Mouse (Mus musculus) retina, postnatal 1 day (tissue): ENCODE data around the gene Dynlt1c.
A peak's percentile ranks its signal among the peaks of the same experiment; 100 is the strongest.
"Not testable (repeated sequence)": the region's sequence is repeated elsewhere in the genome, so short reads cannot be mapped to it uniquely, and the experiment has no call there.

Experiments
- DNase-seq: peaks from one replicate; pipeline ENCODE4 v3.0.0-alpha.2; 2012

Dynlt1c gene

GRCm38 (mm10) chr17:6620035-6620434, 18.6 kb downstream of the Dynlt1c start:
- DNase-seq: not testable (repeated sequence)

- DNase-seq: not testable (repeated sequence)
These were observed 19.4 kb downstream of the Dynlt1c start for GRCm38 (mm10) chr17:6620730-6621451.

- not testable (repeated sequence) for DNase-seq
These were observed 20.5 kb downstream of the Dynlt1c start for GRCm38 (mm10) chr17:6621976-6622375.

DNA sequence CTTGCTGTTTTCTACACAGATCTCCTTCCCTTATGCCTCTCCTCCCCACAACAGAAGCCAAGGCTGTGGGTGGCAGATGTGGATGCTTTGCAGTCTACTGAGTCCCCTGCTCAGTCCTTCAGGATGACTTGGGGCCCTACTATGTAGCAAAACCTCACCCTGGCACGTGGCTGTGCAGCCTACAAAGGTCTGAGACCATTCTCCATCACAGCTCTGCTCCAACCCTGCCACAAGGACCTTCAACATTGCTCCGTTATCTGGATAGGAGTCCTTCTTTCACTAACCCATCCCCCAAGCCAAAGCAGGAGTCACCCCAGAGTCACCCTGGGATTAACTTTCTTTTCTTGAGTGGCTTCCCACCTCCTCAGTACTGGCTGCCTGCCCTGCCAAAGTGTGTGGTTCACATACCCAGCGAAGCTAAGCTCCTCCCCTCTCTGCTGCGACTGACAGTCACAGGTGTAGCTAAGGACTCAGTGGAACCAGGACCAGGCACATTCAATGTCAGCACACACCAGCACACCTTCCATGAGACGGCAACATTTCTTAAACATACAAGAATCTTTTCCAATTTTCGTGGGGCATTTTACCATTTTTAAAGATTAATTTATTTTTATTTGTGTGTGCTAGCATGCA, 23.6 kb downstream of the Dynlt1c start:
- DNase-seq: not testable (repeated sequence)

DNA sequence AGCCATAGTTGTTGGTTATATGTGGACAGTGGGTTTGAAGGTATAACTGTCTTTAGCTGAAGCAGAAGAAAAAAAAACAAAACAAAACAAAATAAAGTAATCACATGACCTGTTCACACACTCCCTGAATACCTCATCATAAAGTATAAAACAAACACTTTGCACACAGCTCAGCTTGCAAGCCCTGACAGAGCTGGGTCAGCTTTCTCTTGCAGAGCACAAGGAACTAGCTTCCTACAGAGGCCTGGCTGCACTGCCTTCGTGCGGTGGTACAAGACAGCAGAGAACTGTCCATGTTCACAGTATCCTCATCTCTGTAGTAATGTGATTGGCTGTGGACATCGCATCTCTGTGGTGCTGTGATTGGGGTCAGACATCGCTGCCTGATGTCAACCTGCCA, 28.9 kb downstream of the Dynlt1c start:
- not testable (repeated sequence) for DNase-seq

DNA sequence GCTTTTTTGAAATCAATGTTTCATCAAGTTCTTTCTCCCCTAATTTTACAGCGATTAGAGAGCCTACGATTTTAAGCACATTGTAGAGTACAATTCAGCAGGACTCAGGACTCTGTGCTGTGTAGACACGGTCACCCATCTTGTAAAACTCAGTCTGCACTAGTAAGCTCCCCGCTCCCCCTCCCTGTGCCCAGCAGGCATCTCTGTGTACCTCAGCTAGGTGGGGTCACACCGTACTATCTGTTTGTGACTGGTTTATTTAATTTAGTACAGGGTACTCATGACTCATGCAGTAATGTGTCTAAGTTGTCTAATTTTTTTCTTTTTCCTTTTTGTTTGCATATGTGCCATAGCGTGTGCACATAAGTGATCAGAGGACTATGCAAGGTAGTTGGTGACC, 31.4 kb downstream of the Dynlt1c start:
- not testable (repeated sequence) for DNase-seq

DNA sequence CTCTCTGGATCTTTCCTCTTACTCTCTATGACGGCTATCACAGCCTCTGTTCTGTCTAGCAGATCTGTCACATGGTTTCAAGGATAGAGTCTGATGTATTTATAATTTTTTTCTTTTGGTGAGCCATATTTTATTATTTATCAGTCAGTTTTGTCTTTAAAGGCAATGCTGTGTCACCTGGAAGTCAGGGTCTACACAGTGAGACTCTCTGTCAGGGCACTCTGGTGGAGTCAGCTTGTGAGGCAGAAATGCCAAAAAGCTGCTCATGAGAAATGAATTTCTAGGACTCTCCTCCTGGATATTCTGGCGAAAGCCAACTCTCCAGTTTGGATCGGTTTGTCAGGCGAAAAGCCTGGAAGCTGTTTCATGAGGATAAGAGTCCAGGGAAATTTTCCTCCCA, 34.3 kb downstream of the Dynlt1c start:
- DNase-seq: not testable (repeated sequence)

- no peak for DNase-seq
These were observed 35.4 kb downstream of the Dynlt1c start for GRCm38 (mm10) chr17:6636861-6637260.

DNA sequence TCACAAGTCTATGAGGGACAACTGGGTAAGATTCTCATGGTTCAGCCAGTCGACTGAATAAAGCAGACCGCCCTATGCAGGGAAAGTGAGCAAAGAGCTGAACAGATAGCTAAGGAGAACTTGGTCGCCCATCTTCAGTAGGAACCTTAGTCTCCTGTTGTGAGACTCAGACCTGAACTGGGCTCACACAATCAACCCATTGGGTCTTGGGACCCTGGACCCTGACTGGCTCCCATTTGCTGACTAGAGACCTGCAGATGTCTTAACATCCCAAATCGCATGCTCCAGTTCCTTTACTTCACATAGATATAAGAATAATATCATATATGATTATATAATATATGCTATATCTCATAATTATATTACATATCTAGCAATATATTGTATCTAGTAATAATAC, 36.0 kb downstream of the Dynlt1c start:
- DNase-seq: not testable (repeated sequence)

DNA sequence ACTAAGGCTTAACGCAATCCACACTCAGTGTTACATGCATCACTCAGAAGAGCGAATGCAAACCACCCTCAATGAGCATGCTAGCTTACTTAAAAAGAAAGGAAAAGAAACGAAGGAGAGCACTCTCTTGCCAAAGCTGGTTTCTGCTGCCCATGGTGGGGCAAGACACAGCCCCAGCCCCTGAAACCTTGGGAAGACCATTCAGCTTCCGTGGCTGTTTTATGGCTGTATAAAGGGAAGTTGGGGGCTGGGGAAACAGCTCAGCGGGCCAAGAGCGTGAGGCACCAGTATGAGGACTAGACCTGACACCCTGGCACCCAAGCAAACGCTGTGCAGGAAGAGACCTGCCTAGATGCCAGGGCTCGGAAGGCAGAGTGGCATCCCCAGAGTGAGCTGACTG, 37.0 kb downstream of the Dynlt1c start:
- not testable (repeated sequence) for DNase-seq

DNA sequence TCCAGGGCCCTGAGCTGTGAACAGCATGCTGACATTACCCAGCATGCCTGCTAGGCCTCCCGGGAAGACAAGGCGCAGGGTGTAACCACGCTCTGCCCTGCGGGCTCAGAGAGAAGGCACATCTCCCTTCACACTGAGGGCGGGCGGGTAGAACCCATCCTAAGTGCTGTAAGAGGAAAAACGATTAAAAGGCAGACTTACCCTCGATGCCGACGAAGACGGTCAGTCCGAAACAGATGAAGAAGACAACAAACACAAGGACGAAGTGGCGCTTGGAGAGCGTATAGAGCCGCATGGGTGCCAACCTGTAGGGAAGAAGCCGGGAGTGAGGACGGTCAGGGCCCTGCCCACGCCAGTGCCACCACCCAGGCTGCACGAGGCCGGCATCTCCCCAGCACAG, 38.0 kb downstream of the Dynlt1c start:
- not testable (repeated sequence) for DNase-seq

DNA sequence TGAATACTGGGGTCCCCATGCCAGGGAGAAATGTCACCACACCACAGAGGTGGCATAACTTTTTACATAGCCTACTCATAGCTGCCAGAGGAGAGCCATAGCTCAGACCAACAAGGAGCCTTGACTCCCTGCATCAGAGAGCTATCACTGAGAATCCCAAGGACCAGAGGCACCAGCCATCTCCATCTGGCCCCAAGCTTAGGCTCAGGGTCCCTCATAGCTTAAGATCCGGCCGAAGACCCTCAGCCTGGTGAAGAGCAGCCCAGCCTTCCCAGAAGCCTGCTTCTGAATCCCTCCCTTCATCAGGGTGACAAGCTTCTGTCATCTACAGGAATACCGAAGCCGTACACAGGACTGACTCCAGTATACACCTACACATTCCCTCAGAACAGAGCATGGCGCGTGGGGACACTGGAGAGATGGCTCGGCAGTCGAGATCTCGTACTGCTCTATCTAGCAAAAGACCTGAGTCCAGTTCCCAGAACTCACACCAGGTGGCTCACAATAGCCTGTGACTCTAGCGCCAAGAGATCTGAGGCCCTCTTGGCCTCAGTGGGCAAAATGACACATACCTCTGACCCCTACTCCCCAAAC, 38.7 kb downstream of the Dynlt1c start:
- not testable (repeated sequence) for DNase-seq

DNA sequence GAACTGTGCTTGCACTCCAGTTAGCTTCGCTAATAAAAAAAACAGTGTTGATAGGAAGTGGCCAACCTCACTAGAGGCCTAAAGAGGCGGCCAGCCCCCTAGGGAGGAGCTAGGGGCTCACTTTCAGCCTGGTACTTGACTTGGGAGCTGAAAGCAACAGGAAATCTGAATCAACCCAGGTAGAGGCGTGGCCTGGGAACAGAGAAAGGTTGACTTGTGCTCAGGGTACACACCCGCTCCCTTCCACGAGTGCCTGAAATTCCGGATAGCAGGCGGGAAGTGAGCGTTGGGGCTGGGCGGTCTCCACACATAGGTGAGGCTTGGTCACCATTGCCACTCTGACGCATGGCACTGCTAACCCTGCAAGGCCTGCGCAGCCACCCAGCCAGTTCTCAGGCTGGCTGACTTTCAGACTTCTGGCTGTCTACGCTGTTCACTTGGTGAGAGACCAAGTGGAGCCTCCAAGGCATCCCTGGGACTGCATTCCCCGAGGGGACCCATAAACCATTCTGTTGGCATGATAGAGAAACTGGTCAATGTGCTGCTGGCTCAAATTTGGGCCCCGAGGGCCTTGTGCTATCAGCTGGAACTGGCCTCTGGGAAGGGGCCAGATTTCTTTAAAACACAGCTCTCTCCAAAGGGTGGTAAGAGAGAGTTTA, 39.4 kb downstream of the Dynlt1c start:
- not testable (repeated sequence) for DNase-seq

DNA sequence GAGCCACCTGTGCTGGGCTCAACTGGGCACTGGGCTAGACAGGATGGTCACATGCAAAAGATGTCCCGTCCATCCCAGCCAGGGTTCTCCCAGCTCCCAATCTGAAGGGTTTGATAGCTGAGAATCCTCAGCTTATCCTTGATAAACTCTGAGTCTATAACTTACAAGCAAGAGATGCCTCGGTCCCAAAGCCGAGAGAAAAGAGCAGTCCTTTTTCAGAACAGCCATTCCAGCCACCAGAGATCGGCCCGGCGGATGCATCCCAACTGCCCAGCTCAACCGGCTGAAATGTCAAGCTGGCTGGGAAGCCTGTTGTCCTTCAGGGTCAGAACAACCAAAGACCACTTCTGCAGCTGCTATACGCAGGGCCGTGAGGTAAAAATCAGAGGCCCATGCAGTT, 42.7 kb downstream of the Dynlt1c start:
- not testable (repeated sequence) for DNase-seq

GRCm38 (mm10) chr17:6644673-6645072, 43.2 kb downstream of the Dynlt1c start:
- not testable (repeated sequence) for DNase-seq

- not testable (repeated sequence) for DNase-seq
These were observed 44.2 kb downstream of the Dynlt1c start for GRCm38 (mm10) chr17:6645668-6646067.

GRCm38 (mm10) chr17:6646841-6647240, 45.4 kb downstream of the Dynlt1c start:
- not testable (repeated sequence) for DNase-seq

DNA sequence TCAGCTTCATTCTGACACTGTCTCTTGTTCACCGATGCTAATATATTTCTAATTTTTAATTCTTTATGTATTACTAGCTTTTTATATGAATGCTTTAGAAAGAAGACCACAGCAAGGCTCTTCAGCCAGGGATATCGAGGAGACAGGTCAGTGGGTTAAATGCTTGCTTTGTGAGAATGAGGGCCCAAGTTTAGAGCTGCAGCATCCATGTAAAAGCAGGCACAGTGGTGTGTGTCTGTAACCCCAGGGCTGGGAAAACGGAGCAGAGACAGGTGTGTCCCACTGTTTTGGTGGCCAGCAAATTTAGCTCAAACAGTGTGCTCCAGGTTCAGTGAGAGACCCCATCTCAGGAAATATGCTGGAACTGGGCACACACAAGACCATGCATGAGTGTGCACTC, 46.0 kb downstream of the Dynlt1c start:
- DNase-seq: not testable (repeated sequence)

DNA sequence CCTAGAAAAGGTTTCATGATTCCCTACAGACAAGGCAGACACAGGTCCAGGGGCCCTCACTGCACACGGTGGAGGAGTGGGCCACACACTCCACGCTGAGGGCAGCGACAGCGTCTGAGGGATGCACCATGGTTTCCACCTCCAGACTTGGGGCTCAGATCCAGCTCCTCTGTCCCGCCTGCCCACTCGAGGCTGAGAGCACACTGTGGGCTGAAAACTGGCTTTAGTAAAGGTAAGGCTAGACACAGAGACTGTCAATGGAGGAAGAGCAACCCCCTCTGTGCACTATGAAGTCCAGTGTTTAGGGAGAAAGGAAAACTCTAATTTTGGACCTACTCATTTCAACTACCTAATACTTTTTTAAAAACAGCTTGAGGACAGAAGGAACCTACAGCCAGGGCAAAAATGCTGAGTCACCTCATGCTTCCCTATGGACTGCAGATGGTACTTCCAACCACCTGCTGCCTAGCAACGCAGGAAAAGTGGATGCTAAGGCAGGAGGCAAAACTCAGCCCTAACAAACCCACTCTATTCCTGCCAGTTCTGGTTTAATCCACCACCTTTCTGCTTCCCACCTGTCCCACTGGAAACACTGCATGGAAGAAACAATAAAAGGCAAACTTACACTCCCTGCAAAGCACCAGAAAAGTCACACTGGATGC, 49.6 kb downstream of the Dynlt1c start:
- DNase-seq: not testable (repeated sequence)

DNA sequence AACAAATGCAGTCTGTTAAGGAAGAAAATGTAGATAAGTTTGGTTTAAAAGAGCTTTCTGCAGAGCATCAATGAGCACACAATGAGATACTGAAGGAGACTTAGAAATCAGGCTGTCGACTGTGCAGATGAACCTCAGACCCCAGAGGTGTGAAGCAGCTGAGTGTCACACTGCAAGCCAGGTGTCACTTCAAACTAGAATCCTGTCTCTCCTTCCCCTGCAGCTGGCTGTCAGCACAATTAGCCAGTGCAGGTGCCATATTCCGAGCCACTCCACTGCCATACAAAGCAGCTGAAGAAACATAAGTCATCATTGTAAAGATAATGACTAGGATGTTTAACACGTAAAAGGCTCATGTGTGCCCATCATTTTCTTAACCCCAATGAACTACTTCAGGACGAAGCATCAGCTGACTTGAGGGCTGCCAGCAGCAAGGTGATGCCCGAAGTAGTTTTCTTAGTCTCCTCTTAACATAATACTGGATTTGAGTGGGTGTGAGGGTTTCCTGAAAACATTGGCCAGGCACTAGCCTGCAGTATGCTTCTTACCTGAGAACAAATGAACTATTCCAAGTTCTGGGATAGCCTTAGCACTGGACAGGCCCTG, 52.0 kb downstream of the Dynlt1c start:
- not testable (repeated sequence) for DNase-seq

DNA sequence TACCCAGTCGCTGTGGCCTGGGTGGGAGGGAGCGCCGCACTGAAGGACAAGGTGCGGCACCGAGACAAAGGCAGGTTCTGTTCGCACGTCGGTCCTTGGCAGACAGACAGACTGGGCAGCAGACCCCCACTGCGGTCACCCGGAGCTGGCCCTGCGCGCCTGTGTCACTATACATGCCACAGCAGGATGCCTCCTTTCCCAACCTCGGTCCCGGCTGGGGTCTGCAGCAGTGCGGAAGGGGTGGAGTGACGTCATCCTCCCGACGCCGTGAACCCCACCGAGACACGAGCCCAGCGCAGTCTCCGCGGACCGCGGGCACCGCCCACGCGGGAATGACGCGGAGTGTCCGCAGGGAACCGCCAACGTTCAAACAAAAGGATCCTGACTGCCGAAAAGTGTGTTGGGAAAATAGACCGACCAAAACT, 53.6 kb downstream of the Dynlt1c start:
- peak; percentile 94 for DNase-seq

- peak; percentile 75 for DNase-seq
These were observed 54.3 kb downstream of the Dynlt1c start, which contains the start of gene Dynlt1f for GRCm38 (mm10) chr17:6655567-6656281. TSS of gene Dynlt1f (minus strand) at chr17:6655900.
